Mouse (Mus musculus): Measurements from ENCODE around the gene Tbc1d19. TPM values are rescaled to one million over a fixed set of nuclear protein-coding genes. Genes with fewer than 3 reads are reported as not detected.

Gene Tbc1d19
- total and polyA plus RNA-seq, 3 experiments, result 6.8 to 26.4 (median 16.7) TPM

DNA sequence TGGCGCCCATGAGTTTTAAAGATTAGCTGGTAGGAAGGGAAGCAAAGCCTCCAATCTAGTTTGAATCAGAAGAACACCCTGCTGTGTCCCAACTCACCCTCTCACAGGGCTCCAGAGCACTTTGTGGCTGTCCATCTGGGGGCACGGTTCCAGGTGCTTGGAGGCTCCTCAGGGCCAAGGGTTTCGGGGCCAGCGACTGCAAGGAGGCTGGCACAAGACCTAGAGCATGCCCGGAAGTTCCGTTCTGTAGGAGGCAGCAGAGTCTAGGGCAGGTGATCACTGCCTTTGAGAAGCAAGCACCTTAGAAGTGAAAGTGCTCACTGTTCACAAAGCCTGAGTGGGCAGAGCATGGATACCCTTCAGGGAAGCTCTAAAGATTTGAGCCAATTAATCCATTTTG, 120.4 kb downstream of the Tbc1d19 start:
- no peak overlapping the region for H3K4me3 ChIP-seq (ENCODE audit: low read depth, low read length)
- TF ChIP-seq GATA2 (IDR thresholded peaks at IDR 0.05; ENCODE audit: borderline replicate concordance, low read depth, low read length) (no peak), TAL1 (conservative IDR thresholded peaks at IDR 0.05; ENCODE audit: low read depth, low read length) (no peak), CTCF (IDR thresholded peaks at IDR 0.05; ENCODE audit: low read depth, low read length) (no peak), GATA1 (IDR thresholded peaks at IDR 0.05; ENCODE audit: borderline replicate concordance, low read length) (no peak), POLR2AphosphoS5 (IDR thresholded peaks at IDR 0.05; ENCODE audit: insufficient replicate concordance, low read depth, low read length) (no peak)
- H3K27me3 ChIP-seq (ENCODE audit: insufficient read depth, low read length), result peaks cover 9% of the 10 kb centered on the region
- ATAC-seq (ENCODE audit: extremely low read depth, insufficient number of reproducible peaks, low FRiP score, poor library complexity, severe bottlenecking) (no peak), DNase-seq (ENCODE audit: low spot score) (no peak)
- peaks cover 13% of the 10 kb centered on the region for H3K4me1 ChIP-seq (ENCODE audit: insufficient read depth, low read depth, low read length)
- H3K36me3 ChIP-seq (replicated peaks), result no peaks in the 10 kb centered on the region
- no peaks in the 10 kb centered on the region for H3K9me3 ChIP-seq (replicated peaks)

DNA sequence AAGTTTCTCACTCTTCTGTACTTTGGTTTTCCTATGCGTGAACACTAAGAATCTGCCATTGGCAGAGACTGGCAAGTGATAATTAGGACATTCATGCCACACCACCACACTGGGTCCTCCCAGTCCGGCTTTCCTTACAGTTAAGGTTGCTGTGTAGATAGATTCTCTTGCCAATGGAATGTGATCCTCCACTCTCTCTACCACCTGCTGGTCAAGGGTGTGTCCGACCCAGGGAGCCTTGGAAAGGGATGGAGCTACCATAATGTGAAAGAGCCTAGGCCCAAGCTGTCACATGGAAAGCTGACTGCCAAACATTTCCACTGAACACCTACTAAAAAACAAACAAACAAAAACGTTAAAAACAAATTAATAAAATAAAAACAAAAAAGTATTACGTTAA, 121.6 kb downstream of the Tbc1d19 start:
- H3K4me1 ChIP-seq (ENCODE audit: insufficient read depth, low read depth, low read length), result peaks cover 13% of the 10 kb centered on the region
- no peak overlapping the region for H3K4me3 ChIP-seq (ENCODE audit: low read depth, low read length)
- no peaks in the 10 kb centered on the region for H3K36me3 ChIP-seq (replicated peaks)
- peaks cover 9% of the 10 kb centered on the region for H3K27me3 ChIP-seq (ENCODE audit: insufficient read depth, low read length)
- no peak for ATAC-seq (ENCODE audit: extremely low read depth, insufficient number of reproducible peaks, low FRiP score, poor library complexity, severe bottlenecking)
- no peaks in the 10 kb centered on the region for H3K9me3 ChIP-seq (replicated peaks)
- DNase-seq (ENCODE audit: low spot score), result no peak
- no peak for TF ChIP-seq GATA1 (IDR thresholded peaks at IDR 0.05; ENCODE audit: borderline replicate concordance, low read length)
- TF ChIP-seq TAL1 (conservative IDR thresholded peaks at IDR 0.05; ENCODE audit: low read depth, low read length), result no peak
- no peak for TF ChIP-seq GATA2 (IDR thresholded peaks at IDR 0.05; ENCODE audit: borderline replicate concordance, low read depth, low read length)
- TF ChIP-seq CTCF (IDR thresholded peaks at IDR 0.05; ENCODE audit: low read depth, low read length), result no peak
- TF ChIP-seq POLR2AphosphoS5 (IDR thresholded peaks at IDR 0.05; ENCODE audit: insufficient replicate concordance, low read depth, low read length), result no peak

DNA sequence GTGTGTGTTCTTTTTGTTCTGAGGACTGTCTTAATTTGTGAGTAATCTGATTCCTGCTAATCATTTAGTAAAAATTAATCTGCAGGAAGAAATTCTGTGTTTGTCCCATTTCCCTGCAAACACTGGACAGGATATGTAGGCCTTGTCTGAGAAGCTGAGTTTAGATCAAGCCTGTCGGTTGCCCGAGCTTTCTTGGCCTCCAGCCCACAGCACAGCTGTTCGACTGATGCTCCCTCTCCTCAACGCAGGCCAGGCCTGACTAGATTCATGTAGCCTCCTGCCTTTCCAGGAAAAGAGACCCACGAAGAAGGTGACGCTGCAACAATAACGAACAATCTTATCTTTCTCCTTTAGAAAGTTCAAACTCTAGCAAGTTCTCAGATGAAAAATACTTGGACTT, 124.2 kb downstream of the Tbc1d19 start:
- TF ChIP-seq GATA2 (IDR thresholded peaks at IDR 0.05; ENCODE audit: borderline replicate concordance, low read depth, low read length) (no peak), POLR2AphosphoS5 (IDR thresholded peaks at IDR 0.05; ENCODE audit: insufficient replicate concordance, low read depth, low read length) (no peak), CTCF (IDR thresholded peaks at IDR 0.05; ENCODE audit: low read depth, low read length) (no peak), GATA1 (IDR thresholded peaks at IDR 0.05; ENCODE audit: borderline replicate concordance, low read length) (no peak), TAL1 (conservative IDR thresholded peaks at IDR 0.05; ENCODE audit: low read depth, low read length) (no peak)
- H3K27me3 ChIP-seq (ENCODE audit: insufficient read depth, low read length), result no peaks in the 10 kb centered on the region; the same call in 1 of the 2 replicates
- no peak for ATAC-seq (ENCODE audit: extremely low read depth, insufficient number of reproducible peaks, low FRiP score, poor library complexity, severe bottlenecking)
- H3K4me1 ChIP-seq (ENCODE audit: insufficient read depth, low read depth, low read length), result 0 out of 2 replicates have a peak, but pooled peaks cover 9% of the 10 kb centered on the region
- H3K4me3 ChIP-seq (ENCODE audit: low read depth, low read length), result no peak overlapping the region
- H3K36me3 ChIP-seq (replicated peaks), result no peaks in the 10 kb centered on the region
- no peak for DNase-seq (ENCODE audit: low spot score)
- no peaks in the 10 kb centered on the region for H3K9me3 ChIP-seq (replicated peaks)

DNA sequence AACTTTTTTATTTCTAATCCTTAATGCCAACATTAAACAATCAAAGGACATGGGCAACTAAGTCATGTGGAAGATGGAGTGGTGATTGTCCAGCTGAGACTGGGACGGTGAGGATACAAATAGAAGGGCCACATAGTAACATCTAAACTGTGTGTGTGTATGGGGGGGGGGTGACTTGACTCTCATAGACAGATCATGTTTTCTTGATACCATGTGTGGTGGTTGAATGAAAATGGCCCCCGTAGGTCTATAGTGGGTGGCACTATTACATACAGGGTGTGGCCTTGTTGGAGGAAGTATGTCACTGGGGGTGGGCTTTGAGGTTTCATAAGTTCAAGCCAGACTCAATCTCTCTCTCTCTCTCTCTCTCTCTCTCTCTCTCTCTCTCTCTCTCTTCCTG, 124.6 kb downstream of the Tbc1d19 start:
- DNase-seq (ENCODE audit: low spot score) (no peak), ATAC-seq (ENCODE audit: extremely low read depth, insufficient number of reproducible peaks, low FRiP score, poor library complexity, severe bottlenecking) (no peak)
- H3K4me1 ChIP-seq (ENCODE audit: insufficient read depth, low read depth, low read length), result 0 out of 2 replicates have a peak, but pooled peaks cover 9% of the 10 kb centered on the region
- peaks cover 1% of the 10 kb centered on the region; the same call in 1 of the 2 replicates for H3K27me3 ChIP-seq (ENCODE audit: insufficient read depth, low read length)
- TF ChIP-seq CTCF (IDR thresholded peaks at IDR 0.05; ENCODE audit: low read depth, low read length), result no peak
- no peak overlapping the region for H3K4me3 ChIP-seq (ENCODE audit: low read depth, low read length)
- no peaks in the 10 kb centered on the region for H3K36me3 ChIP-seq (replicated peaks)
- no peaks in the 10 kb centered on the region for H3K9me3 ChIP-seq (replicated peaks)

DNA sequence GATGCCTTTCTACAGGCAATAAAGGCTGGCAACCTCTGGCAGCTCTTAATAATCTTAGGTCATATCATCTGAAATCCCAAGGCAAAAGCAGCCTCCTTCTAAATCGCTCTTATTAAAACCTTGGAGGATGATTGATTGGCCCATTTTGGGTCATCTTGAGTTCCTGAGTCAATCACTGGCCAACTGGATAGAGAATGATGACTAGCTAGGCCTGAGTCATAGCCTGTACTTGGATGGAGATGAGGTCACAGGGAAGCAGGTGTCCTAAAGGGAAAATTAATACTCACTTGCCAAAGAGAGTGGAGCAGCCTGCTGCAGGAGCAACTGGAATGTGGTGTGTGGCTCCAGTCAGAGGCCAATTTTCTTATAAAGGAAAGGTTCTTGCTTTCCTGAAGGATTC, 125.4 kb downstream of the Tbc1d19 start:
- Histone ChIP-seq H3K36me3 (replicated peaks) (no peaks in the 10 kb centered on the region), H3K4me3 (ENCODE audit: low read depth, low read length) (no peak overlapping the region), H3K27me3 (ENCODE audit: insufficient read depth, low read length) (peaks cover 2% of the 10 kb centered on the region), H3K4me1 (ENCODE audit: insufficient read depth, low read depth, low read length) (0 out of 2 replicates have a peak, but pooled peaks cover 6% of the 10 kb centered on the region), H3K9me3 (replicated peaks) (no peaks in the 10 kb centered on the region)
- no peak for DNase-seq (ENCODE audit: low spot score)
- no peak for ATAC-seq (ENCODE audit: extremely low read depth, insufficient number of reproducible peaks, low FRiP score, poor library complexity, severe bottlenecking)
- TF ChIP-seq GATA1 (IDR thresholded peaks at IDR 0.05; ENCODE audit: borderline replicate concordance, low read length) (no peak), POLR2AphosphoS5 (IDR thresholded peaks at IDR 0.05; ENCODE audit: insufficient replicate concordance, low read depth, low read length) (no peak), GATA2 (IDR thresholded peaks at IDR 0.05; ENCODE audit: borderline replicate concordance, low read depth, low read length) (no peak), CTCF (IDR thresholded peaks at IDR 0.05; ENCODE audit: low read depth, low read length) (no peak), TAL1 (conservative IDR thresholded peaks at IDR 0.05; ENCODE audit: low read depth, low read length) (no peak)

DNA sequence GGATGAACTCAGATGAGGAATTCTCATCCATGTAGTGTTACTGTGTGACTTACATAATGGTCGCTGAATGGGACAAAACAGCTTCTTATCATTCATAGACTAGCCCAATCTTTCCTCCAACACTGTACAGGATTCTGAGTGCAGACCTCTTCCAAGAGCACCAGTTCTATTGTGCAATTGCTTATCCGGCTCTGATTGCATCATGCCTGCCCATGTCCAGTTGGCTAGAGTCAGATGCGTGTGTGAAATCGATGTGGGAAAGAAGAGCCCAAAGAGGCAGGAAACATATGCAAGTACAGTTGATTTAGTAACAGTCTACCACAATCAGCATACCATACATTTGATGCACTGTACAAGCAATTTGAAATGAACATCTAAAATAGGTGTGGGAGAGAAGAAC, 127.8 kb downstream of the Tbc1d19 start:
- DNase-seq (ENCODE audit: low spot score) (no peak), ATAC-seq (ENCODE audit: extremely low read depth, insufficient number of reproducible peaks, low FRiP score, poor library complexity, severe bottlenecking) (no peak)
- H3K27me3 ChIP-seq (ENCODE audit: insufficient read depth, low read length), result peaks cover 15% of the 10 kb centered on the region

DNA sequence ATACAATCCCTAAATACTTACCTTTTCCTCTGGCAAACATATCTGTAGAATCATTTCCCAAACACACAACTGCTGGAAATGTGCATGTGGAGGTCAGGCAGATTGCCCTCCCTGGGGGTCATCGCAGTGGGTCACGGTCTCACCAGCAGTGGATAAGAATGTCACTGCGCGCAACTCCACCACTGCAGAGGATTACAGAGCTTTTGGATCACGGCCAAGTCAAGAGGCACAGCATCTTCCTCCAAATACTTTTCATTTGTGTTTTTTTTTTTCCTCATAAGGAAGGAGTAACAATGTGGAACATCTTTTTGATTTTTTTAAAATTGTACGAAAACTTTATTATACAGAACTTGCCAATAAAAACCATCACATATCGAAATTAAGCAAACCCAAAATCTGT, 129.6 kb downstream of the Tbc1d19 start:
- no peak for TF ChIP-seq CTCF (IDR thresholded peaks at IDR 0.05; ENCODE audit: low read depth, low read length)
- TF ChIP-seq GATA2 (IDR thresholded peaks at IDR 0.05; ENCODE audit: borderline replicate concordance, low read depth, low read length), result no peak
- no peak for TF ChIP-seq TAL1 (conservative IDR thresholded peaks at IDR 0.05; ENCODE audit: low read depth, low read length)
- no peak for TF ChIP-seq POLR2AphosphoS5 (IDR thresholded peaks at IDR 0.05; ENCODE audit: insufficient replicate concordance, low read depth, low read length)
- TF ChIP-seq GATA1 (IDR thresholded peaks at IDR 0.05; ENCODE audit: borderline replicate concordance, low read length), result no peak
- no peak for ATAC-seq (ENCODE audit: extremely low read depth, insufficient number of reproducible peaks, low FRiP score, poor library complexity, severe bottlenecking)

More for the DNA sequence above, 127.8 kb downstream of the Tbc1d19 start:
- H3K9me3 ChIP-seq (replicated peaks), result no peaks in the 10 kb centered on the region
- H3K4me3 ChIP-seq (ENCODE audit: low read depth, low read length), result no peak overlapping the region
- TF ChIP-seq POLR2AphosphoS5 (IDR thresholded peaks at IDR 0.05; ENCODE audit: insufficient replicate concordance, low read depth, low read length), result no peak
- no peak for TF ChIP-seq CTCF (IDR thresholded peaks at IDR 0.05; ENCODE audit: low read depth, low read length)
- H3K36me3 ChIP-seq (replicated peaks), result no peaks in the 10 kb centered on the region
- H3K4me1 ChIP-seq (ENCODE audit: insufficient read depth, low read depth, low read length), result 0 out of 2 replicates have a peak, but pooled peaks cover 2% of the 10 kb centered on the region

More for the DNA sequence above, 129.6 kb downstream of the Tbc1d19 start:
- no peak for DNase-seq (ENCODE audit: low spot score)
- H3K27me3 ChIP-seq (ENCODE audit: insufficient read depth, low read length), result peaks cover 30% of the 10 kb centered on the region
- H3K36me3 ChIP-seq (replicated peaks), result no peaks in the 10 kb centered on the region
- no peaks in the 10 kb centered on the region for H3K4me1 ChIP-seq (ENCODE audit: insufficient read depth, low read depth, low read length)
- no peaks in the 10 kb centered on the region for H3K9me3 ChIP-seq (replicated peaks)
- H3K4me3 ChIP-seq (ENCODE audit: low read depth, low read length), result no peak overlapping the region
